Mouse (Mus musculus) cerebellum, adult 2 months (tissue): ENCODE measurements at regions not wholly inside any gene's neighbourhood (a gene's known extent, or its start where the extent isn't known, plus 50 kb on each side); places are given as distances from the start of the nearest gene placed in this dataset.

Source experiments
- DNase-seq, 2 experiments: peaks; one replicate each; pipeline ENCODE4 v3.0.0; 2021
- H3K27ac ChIP-seq: fragments of 200-500 bp; 2 replicates; pipeline ENCODE4 v1.5.1; 2012; ENCODE audit warnings: low read length, control low read depth, inconsistent platforms; ENCODE audit not compliant: insufficient read depth
- H3K27me3 ChIP-seq: fragments of 200-500 bp; 2 replicates; pipeline ENCODE4 v1.6.1; 2012; ENCODE audit warnings: inconsistent platforms, mild to moderate bottlenecking, low read length, moderate library complexity; ENCODE audit not compliant: control insufficient read depth, insufficient read depth
- H3K4me1 ChIP-seq: fragments of 200-500 bp; 2 replicates; pipeline ENCODE4 v1.6.1; 2011; ENCODE audit warnings: low read length; ENCODE audit not compliant: control insufficient read depth, insufficient read depth
- H3K4me3 ChIP-seq: fragments of 200-500 bp; replicated peaks from 2 replicates; pipeline ENCODE3; 2011; ENCODE audit warnings: mild to moderate bottlenecking, low read depth, low read length, control low read depth; ENCODE audit not compliant: insufficient read depth
- CTCF ChIP-seq: fragments of 200-500 bp; IDR thresholded peaks from 2 replicates; pipeline ENCODE4 v1.5.1; 2011; ENCODE audit warnings: low read depth, mild to moderate bottlenecking, control low read depth, low read length, moderate library complexity, borderline replicate concordance; ENCODE audit not compliant: insufficient read depth
- POLR2A ChIP-seq: fragments of 200-500 bp; IDR thresholded peaks from 2 replicates; pipeline ENCODE4 v1.6.1; 2011; ENCODE audit warnings: low read length, control low read depth, borderline replicate concordance; ENCODE audit not compliant: insufficient read depth
- WGBS: fragments of 180-500 bp; shearing (Covaris S2); methylation state at CpG from one replicate; pipeline ENCODE4 v1.1.7; 2018; 5-methylcytosine and 5-hydroxymethylcytosine counted together

GRCm38 (mm10) chr4:99348674-99349073, 53.0 kb downstream of the Gm12689 start:
- DNase-seq, result no peak
- WGBS, result 68% methylated on average over 5 of the region's 5 CpGs
- Histone ChIP-seq H3K4me3 (no peak overlapping the region), H3K27ac (no peak overlapping the region), H3K4me1 (no peaks in the 10 kb centered on the region), H3K27me3 (no peaks in the 10 kb centered on the region)
- TF ChIP-seq CTCF, result 0 out of 2 replicates have a peak, but pooled peaks have one; percentile 5
- no peak for TF ChIP-seq POLR2A

GRCm38 (mm10) chr4:99353122-99353774, 57.5 kb downstream of the Gm12689 start:
- no peaks in the 10 kb centered on the region for H3K27me3 ChIP-seq
- WGBS, result 22% methylated on average over 8 of the region's 8 CpGs
- TF ChIP-seq CTCF (no peak), POLR2A (no peak)
- H3K4me3 ChIP-seq, result no peak overlapping the region
- no peak overlapping the region for H3K27ac ChIP-seq
- H3K4me1 ChIP-seq, result no peaks in the 10 kb centered on the region
- no peak for DNase-seq

GRCm38 (mm10) chr4:99354241-99354640, 58.5 kb downstream of the Gm12689 start:
- 72% methylated on average over 17 of the region's 17 CpGs for WGBS
- Histone ChIP-seq H3K27ac (no peak overlapping the region), H3K4me3 (no peak overlapping the region), H3K4me1 (no peaks in the 10 kb centered on the region), H3K27me3 (no peaks in the 10 kb centered on the region)
- DNase-seq, result no peak
- TF ChIP-seq CTCF, result no peak
- TF ChIP-seq POLR2A, result no peak

GRCm38 (mm10) chr4:99354835-99355234, 59.1 kb downstream of the Gm12689 start:
- DNase-seq, result no peak
- no peak overlapping the region for H3K27ac ChIP-seq
- H3K4me1 ChIP-seq, result no peaks in the 10 kb centered on the region
- no peak for TF ChIP-seq POLR2A
- TF ChIP-seq CTCF, result no peak
- 62% methylated on average over 9 of the region's 9 CpGs for WGBS
- H3K27me3 ChIP-seq, result no peaks in the 10 kb centered on the region
- no peak overlapping the region for H3K4me3 ChIP-seq

GRCm38 (mm10) chr4:99368036-99368435, 72.3 kb downstream of the Gm12689 start:
- TF ChIP-seq CTCF (no peak), POLR2A (no peak)
- no peaks in the 10 kb centered on the region for H3K4me1 ChIP-seq
- WGBS, result 83% methylated on average over 9 of the region's 9 CpGs
- no peak overlapping the region for H3K4me3 ChIP-seq
- no peaks in the 10 kb centered on the region; the same call in 1 of the 2 replicates for H3K27me3 ChIP-seq
- no peak for DNase-seq
- H3K27ac ChIP-seq, result no peak overlapping the region

GRCm38 (mm10) chr4:99371162-99371561, 75.5 kb downstream of the Gm12689 start:
- Histone ChIP-seq H3K4me1 (no peaks in the 10 kb centered on the region), H3K27me3 (no peaks in the 10 kb centered on the region; the same call in 1 of the 2 replicates), H3K27ac (no peak overlapping the region), H3K4me3 (no peak overlapping the region)
- no peak for TF ChIP-seq CTCF
- TF ChIP-seq POLR2A, result no peak
- no peak for DNase-seq
- 81% methylated on average over 5 of the region's 5 CpGs for WGBS

- H3K4me1 ChIP-seq, result no peaks in the 10 kb centered on the region
- no peaks in the 10 kb centered on the region; the same call in 1 of the 2 replicates for H3K27me3 ChIP-seq
- H3K4me3 ChIP-seq, result no peak overlapping the region
- TF ChIP-seq POLR2A (no peak), CTCF (no peak)
- no peak for DNase-seq
- no peak overlapping the region for H3K27ac ChIP-seq
- 21% methylated on average over 1 of the region's 1 CpGs for WGBS
These were observed 80.5 kb downstream of the Gm12689 start for GRCm38 (mm10) chr4:99376171-99376570.

GRCm38 (mm10) chr4:99376911-99377310, 81.2 kb downstream of the Gm12689 start:
- TF ChIP-seq CTCF (no peak), POLR2A (no peak)
- no peaks in the 10 kb centered on the region for H3K4me1 ChIP-seq
- H3K27me3 ChIP-seq, result no peaks in the 10 kb centered on the region; the same call in 1 of the 2 replicates
- no peak overlapping the region for H3K27ac ChIP-seq
- 24% methylated on average over 9 of the region's 9 CpGs for WGBS
- DNase-seq, result no peak
- no peak overlapping the region for H3K4me3 ChIP-seq
